Mouse (Mus musculus): ENCODE data around the gene Smok3c. TPM values are rescaled to one million over a fixed set of nuclear protein-coding genes. Genes with fewer than 3 reads are reported as not detected.

Smok3c gene
- total RNA-seq, 1 experiment: not detected

DNA sequence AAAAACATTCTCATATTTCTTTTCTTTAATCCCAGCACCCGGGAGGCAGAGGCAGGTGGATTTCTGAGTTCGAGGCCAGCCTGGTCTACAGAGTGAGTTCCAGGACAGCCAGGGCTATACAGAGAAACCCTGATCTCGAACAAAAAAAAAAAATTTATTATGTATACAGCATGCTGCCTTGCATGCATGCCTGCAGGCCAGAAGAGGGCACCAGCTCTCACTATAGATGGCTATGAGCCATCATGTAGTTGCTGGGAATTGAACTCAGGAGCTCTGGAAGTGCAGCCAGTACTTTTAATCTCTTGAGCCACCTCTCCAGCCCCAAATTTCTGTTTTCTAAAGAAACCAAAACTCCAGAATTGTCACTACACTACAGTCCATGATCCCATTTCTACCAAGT lies 37.3 kb downstream of the Smok3c start:
- in situ Hi-C loops (cut with MboI; ENCODE audit: low sequenced_read_pairs in 2 of 2, unreplicated experiment in 2 of 2): no loop called here
- Histone ChIP-seq H3K9me3 (ENCODE audit: control insufficient read depth, insufficient read depth, low read depth, low read length) (no peaks in the 10 kb centered on the region), H3K4me3 (ENCODE audit: insufficient read depth in 1 of 2, low read depth in 1 of 2, low read length in 2 of 2, poor library complexity in 1 of 2, severe bottlenecking in 1 of 2) (no peak overlapping the region)

DNA sequence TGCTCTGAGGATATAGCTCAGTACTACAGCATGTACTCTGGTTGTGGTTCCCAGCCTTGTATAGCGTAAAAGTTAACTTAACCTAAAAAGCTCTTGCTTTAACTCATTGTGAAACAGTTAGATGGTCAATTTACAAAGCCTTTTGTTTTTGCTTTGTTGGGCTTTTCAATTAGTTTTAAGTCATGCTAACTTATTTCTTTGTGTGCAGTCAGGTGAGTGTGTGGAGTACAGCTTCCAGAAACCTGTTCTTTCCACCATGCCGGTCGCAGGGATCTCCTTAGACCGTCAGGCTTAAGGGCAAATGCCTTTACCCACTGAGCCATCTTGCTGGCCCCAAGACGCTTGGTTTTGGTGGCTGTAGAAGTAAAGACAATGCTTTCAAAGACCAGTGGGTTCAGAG lies 37.7 kb downstream of the Smok3c start:
- Histone ChIP-seq H3K36me3 (ENCODE audit: control insufficient read depth, insufficient read depth, low read length, poor library complexity, severe bottlenecking) (peaks cover 22% of the 10 kb centered on the region), H3K4me3 (ENCODE audit: insufficient read depth in 1 of 2, low read depth in 1 of 2, low read length in 2 of 2, poor library complexity in 1 of 2, severe bottlenecking in 1 of 2) (no peak overlapping the region), H3K9me3 (ENCODE audit: control insufficient read depth, insufficient read depth, low read depth, low read length) (no peaks in the 10 kb centered on the region), H3K9ac (ENCODE audit: insufficient read depth, low read depth, low read length, poor library complexity, severe bottlenecking) (no peak overlapping the region), H3K27ac (ENCODE audit: insufficient read depth, low read depth, low read length, poor library complexity, severe bottlenecking) (no peak overlapping the region; the same call in 1 of the 2 replicates), H3K4me1 (ENCODE audit: control insufficient read depth in 2 of 2, insufficient read depth in 2 of 2, low read length in 2 of 2, poor library complexity in 1 of 2) (peaks cover 4 to 5% of the 10 kb centered on the region in 2 experiments)
- in situ Hi-C loops (cut with MboI; ENCODE audit: low sequenced_read_pairs in 2 of 2, unreplicated experiment in 2 of 2): no loop called here
- TF ChIP-seq ZNF384 (IDR thresholded peaks at IDR 0.05; ENCODE audit: low read depth, low read length) (no peak), ZC3H11A (IDR thresholded peaks at IDR 0.05; ENCODE audit: borderline replicate concordance, low read depth, low read length) (no peak), HCFC1 (IDR thresholded peaks at IDR 0.05; ENCODE audit: borderline replicate concordance, insufficient read depth, low read length) (no peak), MAFK (IDR thresholded peaks at IDR 0.05; ENCODE audit: insufficient read depth, low read depth, low read length) (no peak), CHD2 (IDR thresholded peaks at IDR 0.05; ENCODE audit: low read depth, low read length) (no peak)
- peak; percentile 30 for DNase-seq (ENCODE audit: low read depth, low spot score)

More for the DNA sequence above, 37.3 kb downstream of the Smok3c start:
- Histone ChIP-seq H3K9ac (ENCODE audit: insufficient read depth, low read depth, low read length, poor library complexity, severe bottlenecking) (no peak overlapping the region), H3K27ac (ENCODE audit: insufficient read depth, low read depth, low read length, poor library complexity, severe bottlenecking) (no peak overlapping the region; the same call in 1 of the 2 replicates), H3K4me1 (ENCODE audit: control insufficient read depth in 2 of 2, insufficient read depth in 2 of 2, low read length in 2 of 2, poor library complexity in 1 of 2) (peaks cover 4 to 6% of the 10 kb centered on the region in 2 experiments), H3K36me3 (ENCODE audit: control insufficient read depth, insufficient read depth, low read length, poor library complexity, severe bottlenecking) (peaks cover 20% of the 10 kb centered on the region)
- DNase-seq (ENCODE audit: low read depth, low spot score): peak; percentile 19
- TF ChIP-seq MAFK (IDR thresholded peaks at IDR 0.05; ENCODE audit: insufficient read depth, low read depth, low read length) (no peak), HCFC1 (IDR thresholded peaks at IDR 0.05; ENCODE audit: borderline replicate concordance, insufficient read depth, low read length) (no peak), ZNF384 (IDR thresholded peaks at IDR 0.05; ENCODE audit: low read depth, low read length) (peak; percentile 69), ZC3H11A (IDR thresholded peaks at IDR 0.05; ENCODE audit: borderline replicate concordance, low read depth, low read length) (no peak), CHD2 (IDR thresholded peaks at IDR 0.05; ENCODE audit: low read depth, low read length) (no peak)

DNA sequence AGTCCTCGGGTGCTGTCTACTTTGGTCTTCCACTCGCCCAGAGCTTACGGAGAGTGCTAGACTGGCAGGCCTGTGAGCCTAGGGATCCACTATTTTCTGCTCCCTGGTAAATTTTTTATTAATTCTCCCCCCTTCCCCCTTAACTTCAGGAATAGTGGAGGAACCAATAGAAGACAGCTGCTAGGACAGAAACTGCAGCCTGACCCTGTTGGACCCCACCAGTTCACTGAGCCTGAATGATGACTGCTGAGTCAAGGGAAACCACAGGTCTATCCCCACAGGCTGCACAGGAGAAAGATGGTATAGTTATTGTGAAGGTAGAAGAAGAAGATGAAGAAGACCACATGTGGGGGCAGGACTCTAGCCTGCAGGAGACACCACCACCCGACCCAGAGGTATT lies 39.8 kb downstream of the Smok3c start:
- Histone ChIP-seq H3K9ac (ENCODE audit: insufficient read depth, low read depth, low read length, poor library complexity, severe bottlenecking) (no peak overlapping the region), H3K4me3 (ENCODE audit: insufficient read depth in 1 of 2, low read depth in 1 of 2, low read length in 2 of 2, poor library complexity in 1 of 2, severe bottlenecking in 1 of 2) (no peak overlapping the region), H3K4me1 (ENCODE audit: control insufficient read depth in 2 of 2, insufficient read depth in 2 of 2, low read length in 2 of 2, poor library complexity in 1 of 2) (peaks cover 0 to 4% of the 10 kb centered on the region in 2 experiments; a peak in 2 of 4 replicates), H3K36me3 (ENCODE audit: control insufficient read depth, insufficient read depth, low read length, poor library complexity, severe bottlenecking) (peaks cover 34% of the 10 kb centered on the region), H3K27ac (ENCODE audit: insufficient read depth, low read depth, low read length, poor library complexity, severe bottlenecking) (no peak overlapping the region), H3K9me3 (ENCODE audit: control insufficient read depth, insufficient read depth, low read depth, low read length) (peaks cover 3% of the 10 kb centered on the region; the same call in 1 of the 2 replicates)
- in situ Hi-C loops (cut with MboI; ENCODE audit: low sequenced_read_pairs in 2 of 2, unreplicated experiment in 2 of 2): no loop called here
- no peak for DNase-seq (ENCODE audit: low read depth, low spot score)
- TF ChIP-seq HCFC1 (IDR thresholded peaks at IDR 0.05; ENCODE audit: borderline replicate concordance, insufficient read depth, low read length) (no peak), ZNF384 (IDR thresholded peaks at IDR 0.05; ENCODE audit: low read depth, low read length) (no peak), MAFK (IDR thresholded peaks at IDR 0.05; ENCODE audit: insufficient read depth, low read depth, low read length) (no peak), CHD2 (IDR thresholded peaks at IDR 0.05; ENCODE audit: low read depth, low read length) (no peak), ZC3H11A (IDR thresholded peaks at IDR 0.05; ENCODE audit: borderline replicate concordance, low read depth, low read length) (no peak)

DNA sequence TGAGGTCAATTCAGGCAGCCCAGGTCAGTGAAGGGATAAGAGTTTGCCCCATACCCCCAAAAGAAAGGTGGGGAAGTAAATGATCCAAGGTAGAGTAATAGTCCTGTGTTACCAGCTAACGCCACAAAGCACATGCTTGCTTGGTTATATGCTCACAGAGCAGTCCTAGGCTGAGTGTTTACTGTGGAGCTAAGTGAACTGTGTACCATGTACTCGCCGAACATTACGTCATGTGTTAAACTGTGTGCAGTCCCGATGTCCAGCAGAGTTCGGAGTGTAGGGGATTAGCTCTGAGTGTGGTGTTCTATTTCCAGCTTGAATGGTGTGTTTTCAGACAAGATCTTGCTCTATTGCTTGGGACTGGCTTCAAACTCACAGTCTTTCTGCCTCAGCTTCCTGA lies 41.5 kb downstream of the Smok3c start:
- in situ Hi-C loops (cut with MboI; ENCODE audit: low sequenced_read_pairs in 2 of 2, unreplicated experiment in 2 of 2): no loop called here

More for the DNA sequence above, 41.5 kb downstream of the Smok3c start:
- H3K36me3 ChIP-seq (ENCODE audit: control insufficient read depth, insufficient read depth, low read length, poor library complexity, severe bottlenecking): peaks cover 43% of the 10 kb centered on the region
- no peak overlapping the region for H3K4me3 ChIP-seq (ENCODE audit: insufficient read depth in 1 of 2, low read depth in 1 of 2, low read length in 2 of 2, poor library complexity in 1 of 2, severe bottlenecking in 1 of 2)
- TF ChIP-seq ZNF384 (IDR thresholded peaks at IDR 0.05; ENCODE audit: low read depth, low read length): no peak
- no peak for TF ChIP-seq CHD2 (IDR thresholded peaks at IDR 0.05; ENCODE audit: low read depth, low read length)
- no peak for TF ChIP-seq MAFK (IDR thresholded peaks at IDR 0.05; ENCODE audit: insufficient read depth, low read depth, low read length)
- no peak for TF ChIP-seq HCFC1 (IDR thresholded peaks at IDR 0.05; ENCODE audit: borderline replicate concordance, insufficient read depth, low read length)
- TF ChIP-seq ZC3H11A (IDR thresholded peaks at IDR 0.05; ENCODE audit: borderline replicate concordance, low read depth, low read length): no peak
- no peak overlapping the region for H3K9ac ChIP-seq (ENCODE audit: insufficient read depth, low read depth, low read length, poor library complexity, severe bottlenecking)
- no peak overlapping the region for H3K27ac ChIP-seq (ENCODE audit: insufficient read depth, low read depth, low read length, poor library complexity, severe bottlenecking)
- peaks cover 0 to under 1% of the 10 kb centered on the region in 2 experiments; a peak in 1 of 4 replicates for H3K4me1 ChIP-seq (ENCODE audit: control insufficient read depth in 2 of 2, insufficient read depth in 2 of 2, low read length in 2 of 2, poor library complexity in 1 of 2)
- peaks cover 3% of the 10 kb centered on the region; the same call in 1 of the 2 replicates for H3K9me3 ChIP-seq (ENCODE audit: control insufficient read depth, insufficient read depth, low read depth, low read length)
- DNase-seq (ENCODE audit: low read depth, low spot score): no peak
